Mouse (Mus musculus): ENCODE results near the gene Kcnq1.

DNA sequence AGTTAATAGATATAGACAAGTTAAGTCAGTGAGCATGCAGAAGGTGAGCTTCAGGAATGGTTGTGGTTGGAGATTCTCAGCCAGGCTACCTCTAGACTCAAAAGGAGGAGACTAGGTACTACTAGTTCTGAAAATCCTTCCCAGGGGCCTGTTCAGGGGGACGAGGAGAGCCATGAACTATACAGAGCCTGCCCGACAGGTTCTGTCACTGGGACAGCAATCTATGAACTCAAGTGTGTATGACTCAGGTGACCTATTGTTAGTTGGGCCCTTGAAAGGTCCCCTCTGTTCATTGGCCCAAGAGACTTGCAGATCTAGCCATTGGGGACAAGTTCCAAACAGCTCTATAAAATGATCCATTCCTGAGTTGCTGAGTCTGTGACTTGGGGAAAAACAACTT is 82.4 kb downstream of the Kcnq1 start:
- TF ChIP-seq CTCF (IDR thresholded peaks at IDR 0.05; ENCODE audit: low read depth) = no peak
- TF ChIP-seq EP300 (IDR thresholded peaks at IDR 0.05; ENCODE audit: low read depth) = no peak
